Mouse (Mus musculus) monocyte, adult 5-6 weeks (primary cell): ENCODE measurements around the gene Asic2. TPM values are rescaled to one million over a fixed set of nuclear protein-coding genes. Genes with fewer than 3 reads are reported as not detected.

ENCODE experiments used
- ATAC-seq: fragments of 153-309, 156-312 bp; replicated peaks from 2 replicates; pipeline ENCODE4 v1.8.0; 2017; ENCODE audit warnings: mild to moderate bottlenecking; ENCODE audit not compliant: low TSS enrichment, insufficient number of reproducible peaks, severe bottlenecking, poor library complexity, low FRiP score
- total RNA-seq: library from RNA; stranded (forward); fragments of 200-1000, 200-491, 200-594 nt; gene quantifications from 3 replicates; pipeline ENCODE4 v1.2.3, GENCODE M21; 2017

The Asic2 gene
- total RNA-seq, 1 experiment from 2014 or later, result not detected

- ATAC-seq, result no peak
These were observed 521.9 kb downstream of the Asic2 start for GRCm38 (mm10) chr11:81446347-81446746.

- no peak for ATAC-seq
These were observed 541.4 kb downstream of the Asic2 start for GRCm38 (mm10) chr11:81426857-81427256.

- no peak for ATAC-seq
These were observed 549.1 kb downstream of the Asic2 start for GRCm38 (mm10) chr11:81419112-81419511.

GRCm38 (mm10) chr11:81418027-81418426 lies 550.2 kb downstream of the Asic2 start:
- no peak for ATAC-seq

GRCm38 (mm10) chr11:81416319-81416718 lies 551.9 kb downstream of the Asic2 start:
- no peak for ATAC-seq

- ATAC-seq, result no peak
These were observed 553.7 kb downstream of the Asic2 start for GRCm38 (mm10) chr11:81414596-81414995.

- no peak for ATAC-seq
These were observed 557.0 kb downstream of the Asic2 start for GRCm38 (mm10) chr11:81411251-81411650.

GRCm38 (mm10) chr11:81405951-81406350 lies 562.3 kb downstream of the Asic2 start:
- no peak for ATAC-seq

GRCm38 (mm10) chr11:81402263-81402662 lies 566.0 kb downstream of the Asic2 start:
- no peak for ATAC-seq

- no peak for ATAC-seq
These were observed 575.4 kb downstream of the Asic2 start for GRCm38 (mm10) chr11:81392855-81393254.

- no peak for ATAC-seq
These were observed 582.1 kb downstream of the Asic2 start for GRCm38 (mm10) chr11:81386185-81386584.

GRCm38 (mm10) chr11:81385547-81385946 lies 582.7 kb downstream of the Asic2 start:
- ATAC-seq, result no peak

- ATAC-seq, result no peak
These were observed 593.4 kb downstream of the Asic2 start for GRCm38 (mm10) chr11:81374841-81375240.

- no peak for ATAC-seq
These were observed 594.1 kb downstream of the Asic2 start for GRCm38 (mm10) chr11:81374003-81374710.

- ATAC-seq, result no peak
These were observed 596.7 kb downstream of the Asic2 start for GRCm38 (mm10) chr11:81371545-81371944.

GRCm38 (mm10) chr11:81370426-81370810 lies 597.8 kb downstream of the Asic2 start:
- ATAC-seq, result no peak

GRCm38 (mm10) chr11:81369497-81370425 lies 598.5 kb downstream of the Asic2 start:
- no peak for ATAC-seq

GRCm38 (mm10) chr11:81364442-81364841 lies 603.8 kb downstream of the Asic2 start:
- ATAC-seq, result no peak

GRCm38 (mm10) chr11:81362461-81362860 lies 605.8 kb downstream of the Asic2 start:
- ATAC-seq, result no peak

GRCm38 (mm10) chr11:81361040-81361439 lies 607.2 kb downstream of the Asic2 start:
- no peak for ATAC-seq
